Mouse (Mus musculus) cerebellum, adult 2 months (tissue): ENCODE results near the gene Ppil1. TPM values are rescaled to one million over a fixed set of nuclear protein-coding genes. Genes with fewer than 3 reads are reported as not detected.

ENCODE experiments used
- DNase-seq, 2 experiments: peaks; one replicate each; pipeline ENCODE4 v3.0.0; 2021
- H3K27ac ChIP-seq: fragments of 200-500 bp; 2 replicates; pipeline ENCODE4 v1.5.1; 2012; ENCODE audit warnings: low read length, control low read depth, inconsistent platforms; ENCODE audit not compliant: insufficient read depth
- H3K27me3 ChIP-seq: fragments of 200-500 bp; 2 replicates; pipeline ENCODE4 v1.6.1; 2012; ENCODE audit warnings: inconsistent platforms, mild to moderate bottlenecking, low read length, moderate library complexity; ENCODE audit not compliant: control insufficient read depth, insufficient read depth
- H3K4me1 ChIP-seq: fragments of 200-500 bp; 2 replicates; pipeline ENCODE4 v1.6.1; 2011; ENCODE audit warnings: low read length; ENCODE audit not compliant: control insufficient read depth, insufficient read depth
- H3K4me3 ChIP-seq: fragments of 200-500 bp; replicated peaks from 2 replicates; pipeline ENCODE3; 2011; ENCODE audit warnings: mild to moderate bottlenecking, low read depth, low read length, control low read depth; ENCODE audit not compliant: insufficient read depth
- CTCF ChIP-seq: fragments of 200-500 bp; IDR thresholded peaks from 2 replicates; pipeline ENCODE4 v1.5.1; 2011; ENCODE audit warnings: low read depth, mild to moderate bottlenecking, control low read depth, low read length, moderate library complexity, borderline replicate concordance; ENCODE audit not compliant: insufficient read depth
- POLR2A ChIP-seq: fragments of 200-500 bp; IDR thresholded peaks from 2 replicates; pipeline ENCODE4 v1.6.1; 2011; ENCODE audit warnings: low read length, control low read depth, borderline replicate concordance; ENCODE audit not compliant: insufficient read depth
- WGBS: fragments of 180-500 bp; shearing (Covaris S2); methylation state at CpG from one replicate; pipeline ENCODE4 v1.1.7; 2018; 5-methylcytosine and 5-hydroxymethylcytosine counted together
- polyA plus RNA-seq: library from polyadenylated mRNA; depleted of rRNA; stranded (reverse); fragments of >200 nt; gene quantifications from 2 replicates; pipeline ENCODE4 v1.2.3, GENCODE M21; 2012

Gene Ppil1
- polyA plus RNA-seq, 1 experiment = 25.3 TPM

GRCm38 (mm10) chr17:29263417-29263816 is 569 bp downstream of the Ppil1 start:
- DNase-seq = no peak
- TF ChIP-seq CTCF = no peak
- TF ChIP-seq POLR2A = no peak
- H3K4me1 ChIP-seq = 0 out of 2 replicates have a peak, but pooled peaks cover 6% of the 10 kb centered on the region
- H3K4me3 ChIP-seq = peak overlapping the region; percentile 95
- under 1% methylated on average over 14 of the region's 14 CpGs for WGBS
- no peaks in the 10 kb centered on the region for H3K27me3 ChIP-seq
- H3K27ac ChIP-seq = no peak overlapping the region

DNA sequence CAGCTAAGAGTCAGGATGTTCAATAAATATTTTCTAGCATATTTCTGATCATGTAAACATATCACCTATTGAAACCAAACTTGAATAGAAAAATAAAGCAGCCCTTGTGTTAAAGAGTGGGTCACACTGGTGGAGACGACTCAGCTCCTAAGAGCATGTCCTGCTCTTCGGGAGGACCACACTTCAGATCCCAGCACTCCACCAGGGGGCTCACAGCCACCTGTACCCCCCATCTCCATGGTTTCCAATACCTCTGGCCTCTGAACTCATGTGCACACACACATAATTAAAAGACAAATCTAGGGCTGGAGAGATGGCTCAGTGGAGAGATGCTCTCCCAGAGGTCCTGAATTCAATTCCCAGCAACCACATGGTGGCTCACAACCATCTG is 1.7 kb downstream of the Ppil1 start:
- TF ChIP-seq POLR2A (no peak), CTCF (no peak)
- WGBS = 26% methylated on average over 2 of the region's 2 CpGs
- no peak overlapping the region for H3K4me3 ChIP-seq
- no peak for DNase-seq
- H3K27ac ChIP-seq = no peak overlapping the region
- peaks cover 6% of the 10 kb centered on the region for H3K4me1 ChIP-seq
- no peaks in the 10 kb centered on the region for H3K27me3 ChIP-seq

DNA sequence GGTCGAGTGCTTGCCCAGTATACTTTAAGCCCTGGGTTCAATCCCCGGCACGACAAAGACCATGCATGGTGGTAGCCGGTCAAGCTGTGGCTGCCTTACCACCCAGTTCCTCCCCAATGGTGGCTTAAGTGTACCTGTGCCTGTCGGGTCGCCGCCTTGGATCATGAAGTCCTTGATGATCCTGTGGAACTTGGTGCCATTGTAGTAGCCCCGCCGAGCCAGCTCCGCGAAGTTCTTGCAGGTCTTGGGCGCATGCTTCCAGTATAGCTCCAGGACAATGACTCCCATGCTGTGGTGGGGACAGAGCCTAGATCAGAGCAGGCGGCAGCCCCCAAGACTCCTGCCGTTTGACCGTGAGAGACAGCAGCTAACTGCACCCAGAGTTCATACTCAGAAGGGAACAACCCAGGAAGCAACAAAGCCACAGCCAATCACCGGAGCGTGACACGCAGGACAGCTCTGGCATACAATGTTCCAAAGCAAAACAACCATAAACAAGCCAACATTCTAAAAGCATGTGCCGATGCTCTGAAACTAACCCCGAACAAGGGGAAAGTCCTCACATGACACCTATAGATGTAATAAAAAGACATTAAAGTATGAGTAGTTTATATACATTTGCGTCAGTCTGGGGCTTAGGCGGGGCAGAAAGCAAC is 2.3 kb downstream of the Ppil1 start:
- 73% methylated on average over 22 of the region's 22 CpGs for WGBS
- TF ChIP-seq CTCF (no peak), POLR2A (no peak)
- Histone ChIP-seq H3K27ac (no peak overlapping the region), H3K4me1 (peaks cover 10% of the 10 kb centered on the region), H3K4me3 (no peak overlapping the region), H3K27me3 (no peaks in the 10 kb centered on the region)
- DNase-seq = no peak

GRCm38 (mm10) chr17:29260501-29260900 is 3.5 kb downstream of the Ppil1 start:
- no peak overlapping the region for H3K4me3 ChIP-seq
- H3K27ac ChIP-seq = no peak overlapping the region
- 86% methylated on average over 15 of the region's 15 CpGs for WGBS
- no peak for DNase-seq
- H3K27me3 ChIP-seq = no peaks in the 10 kb centered on the region
- peaks cover 10% of the 10 kb centered on the region for H3K4me1 ChIP-seq
- TF ChIP-seq POLR2A (no peak), CTCF (no peak)

DNA sequence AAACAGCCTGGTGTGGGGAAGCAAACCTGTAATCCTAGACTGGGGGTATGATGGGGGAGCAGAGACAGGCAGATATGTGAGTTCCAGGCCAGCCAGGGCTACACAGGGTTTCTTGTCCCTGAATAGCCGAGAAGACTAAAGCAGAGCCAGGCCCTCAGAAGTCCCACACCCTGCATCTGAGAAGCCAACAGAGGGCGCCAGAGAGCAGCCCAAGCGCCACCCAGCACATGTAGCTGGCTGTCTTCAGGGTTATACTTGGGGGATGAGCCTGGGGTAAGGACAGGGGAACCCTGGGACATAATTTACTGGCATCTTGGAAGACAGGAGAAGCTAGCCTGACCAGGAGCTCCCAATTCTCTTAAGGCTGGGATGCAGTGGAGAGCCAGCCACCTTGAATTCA is 4.5 kb downstream of the Ppil1 start:
- Histone ChIP-seq H3K27me3 (no peaks in the 10 kb centered on the region), H3K27ac (no peak overlapping the region), H3K4me1 (peaks cover 10% of the 10 kb centered on the region), H3K4me3 (no peak overlapping the region)
- TF ChIP-seq POLR2A (no peak), CTCF (peak; percentile 96)
- WGBS = 4% methylated on average over 3 of the region's 3 CpGs
- peak; percentile 71 to 79 for DNase-seq

DNA sequence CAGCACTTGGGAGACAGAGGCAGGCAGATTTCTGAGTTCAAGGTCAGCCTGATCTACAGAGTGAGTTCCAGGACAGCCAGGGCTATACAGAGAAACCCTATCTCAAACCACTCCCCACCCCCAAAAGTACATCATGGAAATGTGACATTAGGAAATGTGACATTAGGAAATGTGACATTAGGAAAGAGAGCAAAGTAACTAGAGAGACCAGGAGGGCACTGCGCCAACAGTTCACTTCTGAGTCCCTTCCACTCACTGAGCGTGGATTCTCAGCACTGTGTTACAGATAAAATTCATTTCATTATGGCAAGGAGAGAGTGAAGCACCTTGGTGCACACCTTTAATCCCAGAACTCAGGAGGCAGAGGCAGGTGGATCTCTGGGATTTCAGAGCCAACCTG is 5.1 kb downstream of the Ppil1 start:
- WGBS = 86% methylated on average over 2 of the region's 2 CpGs
- no peaks in the 10 kb centered on the region for H3K27me3 ChIP-seq

GRCm38 (mm10) chr17:29258025-29258558 is 5.9 kb downstream of the Ppil1 start:
- no peaks in the 10 kb centered on the region for H3K27me3 ChIP-seq
- H3K4me1 ChIP-seq = peaks cover 10% of the 10 kb centered on the region
- no peak for DNase-seq
- no peak overlapping the region for H3K4me3 ChIP-seq
- no peak overlapping the region for H3K27ac ChIP-seq
- TF ChIP-seq POLR2A = no peak
- TF ChIP-seq CTCF = no peak
- WGBS = 83% methylated on average over 10 of the region's 10 CpGs

More for the DNA sequence above, 5.1 kb downstream of the Ppil1 start:
- H3K27ac ChIP-seq = no peak overlapping the region
- TF ChIP-seq POLR2A (no peak), CTCF (no peak)
- H3K4me1 ChIP-seq = peaks cover 10% of the 10 kb centered on the region
- DNase-seq = no peak
- no peak overlapping the region for H3K4me3 ChIP-seq

DNA sequence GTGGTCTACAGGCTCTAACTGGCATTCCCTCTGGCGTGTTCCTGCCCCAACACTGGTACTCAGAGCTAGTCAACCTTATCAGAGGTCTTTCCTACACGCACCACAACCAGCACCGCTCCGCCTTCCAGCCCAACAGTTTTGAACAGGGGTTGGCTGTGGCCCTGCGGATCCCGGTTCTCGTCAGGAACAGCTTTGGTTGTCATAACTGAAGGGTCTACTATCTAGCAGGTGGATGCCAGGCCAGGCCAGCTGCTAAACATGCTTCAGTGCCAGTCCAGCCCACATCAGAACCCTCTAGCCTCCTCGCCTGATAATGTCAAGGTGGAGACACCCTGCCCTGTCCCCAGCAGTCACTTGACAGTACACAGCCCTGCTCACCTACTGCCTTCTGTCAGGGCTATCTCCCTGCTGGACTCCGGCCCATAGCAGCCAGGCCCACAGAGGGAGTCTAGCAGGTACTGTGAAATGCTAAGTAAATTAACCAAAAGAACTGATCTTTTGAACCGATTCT is 6.9 kb downstream of the Ppil1 start:
- 67% methylated on average over 10 of the region's 10 CpGs for WGBS

More for the DNA sequence above, 6.9 kb downstream of the Ppil1 start:
- no peaks in the 10 kb centered on the region for H3K27me3 ChIP-seq
- TF ChIP-seq CTCF (no peak), POLR2A (no peak)
- H3K27ac ChIP-seq = no peak overlapping the region
- H3K4me3 ChIP-seq = no peak overlapping the region
- H3K4me1 ChIP-seq = peaks cover 8% of the 10 kb centered on the region
- no peak for DNase-seq
